Mouse (Mus musculus): ENCODE measurements around the gene Tmsb4x.

GRCm38 (mm10) chrX:167229819-167230218, 20.7 kb upstream of the Tmsb4x start:
- TF ChIP-seq TAL1 (conservative IDR thresholded peaks at IDR 0.05; ENCODE audit: low read depth, low read length): no peak
- TF ChIP-seq CTCF (IDR thresholded peaks at IDR 0.05; ENCODE audit: low read depth, low read length): no peak

Measured in G1E (cell line).